ENCODE assay signal across 23 mouse cellular contexts in genomic region chr5:33537429-33537828, GRCm38 (mm10).
"Had no signal": no experiment of that assay in that cellular context is flagged by ENCODE, and none has a peak within 500 bp of the region (broad histone marks: within the 10 kb centered on the region; RNA-seq: fewer than 3 reads in every experiment).

No protein-coding gene starts in this region.

- H3K9me3 ChIP-seq: heart, embryonic 13.5 days; heart, embryonic 15.5 days; hindbrain, embryonic 10.5 days; hindbrain, embryonic 12.5 days; intestine, embryonic 15.5 days; kidney, embryonic 15.5 days; limb, embryonic 13.5 days; limb, embryonic 15.5 days; liver, embryonic 12.5 days had no signal

- H3K4me1 ChIP-seq: liver, embryonic 12.5 days had no signal

- H3K36me3 ChIP-seq: heart, embryonic 13.5 days; heart, embryonic 15.5 days; hindbrain, embryonic 10.5 days; hindbrain, embryonic 12.5 days; intestine, embryonic 15.5 days; kidney, embryonic 15.5 days; limb, embryonic 13.5 days; limb, embryonic 15.5 days; liver, embryonic 12.5 days had no signal

- H3K4me3 ChIP-seq: heart, adult 2 months; heart, embryonic 13.5 days; heart, embryonic 15.5 days; hindbrain, embryonic 10.5 days; hindbrain, embryonic 12.5 days; intestine, embryonic 15.5 days; kidney, embryonic 15.5 days; limb, embryonic 13.5 days; limb, embryonic 15.5 days; liver, embryonic 12.5 days had no signal

- DNase-seq: gastrocnemius, postnatal 14 days; gastrocnemius, postnatal 36 days; heart, adult 11 months; heart, adult 2 months; heart, postnatal 14 days; heart, postnatal 4 days; kidney, adult 11 months; kidney, adult 2 months; kidney, adult 9 months; kidney, postnatal 14 days; kidney, postnatal 36 days; layer of hippocampus, adult 9-11 months; layer of hippocampus, postnatal 36 days; left cerebral cortex, postnatal 4 days had no signal
